Mouse (Mus musculus): ENCODE results near the gene Tnfrsf13b.

GRCm38 (mm10) chr11:61147300-61147683 lies 20.7 kb downstream of the Tnfrsf13b start:
- TF ChIP-seq POLR2A (IDR thresholded peaks at IDR 0.05; ENCODE audit: borderline replicate concordance, low read depth, low read length) (no peak), CTCF (IDR thresholded peaks at IDR 0.05; ENCODE audit: low read depth, low read length) (no peak)

All from bone marrow macrophage, adult 2 months (primary cell).